Mouse (Mus musculus) heart, embryonic 16.5 days (tissue): Measurements from ENCODE around the gene Bahd1. TPM values are rescaled to one million over a fixed set of nuclear protein-coding genes. Genes with fewer than 3 reads are reported as not detected.

ENCODE experiments used
- ATAC-seq: fragments of 200-750 bp; cut with Nextera tagmentation; replicated peaks from 2 replicates; pipeline ENCODE4 v1.8.0; 2017; ENCODE audit warnings: moderate number of reproducible peaks; ENCODE audit not compliant: insufficient read depth, low FRiP score; ENCODE audit errors: extremely low read depth
- H3K27ac ChIP-seq: fragments of 300-500 bp; sonication (generic); 2 replicates; pipeline ENCODE4 v1.5.1; 2014; ENCODE audit warnings: mild to moderate bottlenecking, low read length, control low read depth, moderate library complexity
- H3K27me3 ChIP-seq: fragments of 300-500 bp; sonication (generic); 2 replicates; pipeline ENCODE4 v1.6.1; 2014; ENCODE audit warnings: low read length, mixed read lengths; ENCODE audit not compliant: control insufficient read depth, insufficient read depth
- H3K36me3 ChIP-seq: fragments of 300-500 bp; sonication (generic); 2 replicates; pipeline ENCODE4 v1.6.1; 2014; ENCODE audit not compliant: control insufficient read depth, insufficient read depth
- H3K4me1 ChIP-seq: fragments of 300-500 bp; sonication (generic); 2 replicates; pipeline ENCODE4 v1.6.1; 2014; ENCODE audit warnings: low read length, mixed read lengths; ENCODE audit not compliant: control insufficient read depth, insufficient read depth
- H3K4me2 ChIP-seq: fragments of 300-500 bp; sonication (generic); 2 replicates; pipeline ENCODE4 v1.6.1; 2014; ENCODE audit warnings: low read depth, mild to moderate bottlenecking, control low read depth, low read length
- H3K4me3 ChIP-seq: fragments of 300-500 bp; sonication (generic); 2 replicates; pipeline ENCODE4 v1.5.1; 2014; ENCODE audit warnings: mild to moderate bottlenecking, control low read depth, low read length
- H3K9ac ChIP-seq: fragments of 300-500 bp; sonication (generic); 2 replicates; pipeline ENCODE4 v1.6.1; 2014; ENCODE audit warnings: low read length, control low read depth
- H3K9me3 ChIP-seq: fragments of 300-500 bp; sonication (generic); replicated peaks from 2 replicates; pipeline ENCODE4 v1.6.1; 2016; ENCODE audit warnings: low read length; ENCODE audit not compliant: control insufficient read depth
- WGBS: fragments of 180-500 bp; shearing (Covaris S2); extraction: QIAGEN DNeasy Blood & Tissue Kit; methylation state at CpG from one replicate; pipeline ENCODE4 v1.1.7; 2014; 5-methylcytosine and 5-hydroxymethylcytosine counted together
- polyA plus RNA-seq: library from polyadenylated mRNA; unstranded; fragments of >200 nt; fragmentation: Nextera tagmentation; extraction: Ambion mirVana; gene quantifications from 2 replicates; pipeline ENCODE4 v1.2.1, GENCODE M21; 2015

Bahd1 gene
- polyA plus RNA-seq, 1 experiment from 2014 or later: 4.1 TPM

GRCm38 (mm10) chr2:118902051-118903025 lies 2.2 kb downstream of the Bahd1 start:
- peaks cover 21% of the 10 kb centered on the region for H3K4me1 ChIP-seq
- peak; percentile 18 for ATAC-seq
- H3K27ac ChIP-seq: peak overlapping the region; percentile 77
- H3K27me3 ChIP-seq: peaks cover 32% of the 10 kb centered on the region
- H3K36me3 ChIP-seq: no peaks in the 10 kb centered on the region
- H3K9me3 ChIP-seq: no peaks in the 10 kb centered on the region
- H3K4me3 ChIP-seq: peak overlapping the region; percentile 94
- H3K4me2 ChIP-seq: peak overlapping the region; percentile 100
- under 1% methylated on average over 94 of the region's 106 CpGs for WGBS
- peak overlapping the region; percentile 93 for H3K9ac ChIP-seq

- Histone ChIP-seq H3K4me2 (peak overlapping the region; percentile 100), H3K36me3 (no peaks in the 10 kb centered on the region), H3K9ac (peak overlapping the region; percentile 93), H3K27me3 (peaks cover 23% of the 10 kb centered on the region), H3K9me3 (no peaks in the 10 kb centered on the region), H3K4me1 (peaks cover 21% of the 10 kb centered on the region), H3K4me3 (peak overlapping the region; percentile 94), H3K27ac (no peak overlapping the region)
- WGBS: 11% methylated on average over 10 of the region's 10 CpGs
- ATAC-seq: no peak
These were observed 3.2 kb downstream of the Bahd1 start for GRCm38 (mm10) chr2:118903333-118903741.

GRCm38 (mm10) chr2:118905433-118906117 lies 5.4 kb downstream of the Bahd1 start:
- ATAC-seq: no peak

GRCm38 (mm10) chr2:118906118-118906492 lies 5.9 kb downstream of the Bahd1 start:
- Histone ChIP-seq H3K4me3 (no peak overlapping the region), H3K9me3 (no peaks in the 10 kb centered on the region), H3K36me3 (no peaks in the 10 kb centered on the region), H3K4me1 (peaks cover 14% of the 10 kb centered on the region), H3K4me2 (no peak overlapping the region), H3K9ac (no peak overlapping the region), H3K27me3 (no peaks in the 10 kb centered on the region), H3K27ac (no peak overlapping the region)
- WGBS: 83% methylated on average over 5 of the region's 5 CpGs
- no peak for ATAC-seq

More at GRCm38 (mm10) chr2:118905433-118906117, 5.4 kb downstream of the Bahd1 start:
- H3K27ac ChIP-seq: no peak overlapping the region
- no peak overlapping the region for H3K9ac ChIP-seq
- H3K4me2 ChIP-seq: no peak overlapping the region
- no peaks in the 10 kb centered on the region for H3K9me3 ChIP-seq
- no peaks in the 10 kb centered on the region for H3K36me3 ChIP-seq
- H3K4me3 ChIP-seq: no peak overlapping the region
- peaks cover 3% of the 10 kb centered on the region for H3K27me3 ChIP-seq
- WGBS: 86% methylated on average over 7 of the region's 7 CpGs
- H3K4me1 ChIP-seq: peaks cover 14% of the 10 kb centered on the region

- ATAC-seq: no peak
- no peak overlapping the region for H3K4me3 ChIP-seq
- H3K9ac ChIP-seq: no peak overlapping the region
- no peaks in the 10 kb centered on the region for H3K27me3 ChIP-seq
- no peak overlapping the region for H3K27ac ChIP-seq
- WGBS: 65% methylated on average over 3 of the region's 3 CpGs
- H3K4me1 ChIP-seq: peaks cover 12% of the 10 kb centered on the region
- no peaks in the 10 kb centered on the region for H3K9me3 ChIP-seq
- H3K4me2 ChIP-seq: no peak overlapping the region
- no peaks in the 10 kb centered on the region for H3K36me3 ChIP-seq
These were observed 7.6 kb downstream of the Bahd1 start for GRCm38 (mm10) chr2:118907781-118908180.

- H3K36me3 ChIP-seq: no peaks in the 10 kb centered on the region
- 72% methylated on average over 1 of the region's 1 CpGs for WGBS
- H3K27ac ChIP-seq: no peak overlapping the region
- peaks cover 9% of the 10 kb centered on the region for H3K4me1 ChIP-seq
- H3K4me2 ChIP-seq: no peak overlapping the region
- no peaks in the 10 kb centered on the region for H3K9me3 ChIP-seq
- H3K9ac ChIP-seq: no peak overlapping the region
- H3K27me3 ChIP-seq: no peaks in the 10 kb centered on the region
- ATAC-seq: no peak
- no peak overlapping the region for H3K4me3 ChIP-seq
These were observed 9.0 kb downstream of the Bahd1 start for GRCm38 (mm10) chr2:118909151-118909550.

- WGBS: 72% methylated on average over 7 of the region's 7 CpGs
These were observed 10.6 kb downstream of the Bahd1 start for GRCm38 (mm10) chr2:118910605-118911278.

GRCm38 (mm10) chr2:118912706-118913105 lies 12.5 kb downstream of the Bahd1 start:
- WGBS: 76% methylated on average over 8 of the region's 8 CpGs
- Histone ChIP-seq H3K9me3 (no peaks in the 10 kb centered on the region), H3K36me3 (no peaks in the 10 kb centered on the region), H3K4me1 (peaks cover 19% of the 10 kb centered on the region), H3K27me3 (no peaks in the 10 kb centered on the region), H3K4me3 (no peak overlapping the region), H3K4me2 (no peak overlapping the region), H3K27ac (no peak overlapping the region), H3K9ac (no peak overlapping the region)
- ATAC-seq: no peak

More at GRCm38 (mm10) chr2:118910605-118911278, 10.6 kb downstream of the Bahd1 start:
- Histone ChIP-seq H3K4me1 (peaks cover 16% of the 10 kb centered on the region), H3K9me3 (no peaks in the 10 kb centered on the region), H3K9ac (no peak overlapping the region), H3K36me3 (no peaks in the 10 kb centered on the region), H3K27ac (no peak overlapping the region), H3K27me3 (no peaks in the 10 kb centered on the region), H3K4me2 (no peak overlapping the region), H3K4me3 (no peak overlapping the region)
- no peak for ATAC-seq
